Mouse (Mus musculus): ENCODE measurements at regions not wholly inside any gene's neighbourhood (a gene's known extent, or its start where the extent isn't known, plus 50 kb on each side); places are given as distances from the start of the nearest gene placed in this dataset.
A peak's percentile ranks its signal among the peaks of the same experiment; 100 is the strongest.

DNA sequence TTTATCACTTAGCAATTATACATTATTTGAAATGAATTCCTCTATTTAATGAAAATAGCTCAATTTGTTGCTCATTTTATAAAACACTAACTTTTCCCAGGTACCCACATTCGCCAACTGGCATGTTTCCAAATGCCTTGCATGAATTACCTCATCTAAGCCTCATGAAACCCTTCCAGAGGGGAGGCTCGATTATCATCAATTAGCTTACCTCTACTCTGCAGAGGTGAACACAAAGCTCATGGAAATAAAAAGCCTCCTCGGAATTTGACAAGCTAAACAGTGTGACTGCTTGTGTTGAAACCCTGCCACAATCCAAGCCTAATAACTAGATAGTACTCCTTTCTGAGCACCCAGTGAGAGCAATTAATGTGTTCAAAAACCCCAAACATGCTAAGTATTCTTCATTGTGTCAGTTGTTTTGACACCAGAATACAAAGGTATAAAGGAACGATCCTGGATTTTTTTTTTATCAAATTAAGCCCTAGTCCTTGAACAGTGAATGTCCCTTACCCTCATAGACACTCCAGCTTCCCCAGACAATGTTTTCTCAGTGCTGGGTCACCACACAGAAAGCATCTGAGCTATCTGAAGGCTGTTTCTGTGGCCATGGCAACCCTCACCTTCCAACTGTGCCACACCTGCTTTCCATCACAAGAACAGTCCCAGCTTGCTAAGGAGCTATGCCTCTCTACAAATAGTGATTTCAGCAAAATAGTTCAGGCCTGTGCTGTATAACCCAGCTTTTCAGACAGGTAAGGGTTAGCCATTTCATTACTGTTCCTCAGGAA, 530.4 kb downstream of the Rapgef2 start:
- WGBS = 4% methylated on average over 4 of the region's 4 CpGs

DNA sequence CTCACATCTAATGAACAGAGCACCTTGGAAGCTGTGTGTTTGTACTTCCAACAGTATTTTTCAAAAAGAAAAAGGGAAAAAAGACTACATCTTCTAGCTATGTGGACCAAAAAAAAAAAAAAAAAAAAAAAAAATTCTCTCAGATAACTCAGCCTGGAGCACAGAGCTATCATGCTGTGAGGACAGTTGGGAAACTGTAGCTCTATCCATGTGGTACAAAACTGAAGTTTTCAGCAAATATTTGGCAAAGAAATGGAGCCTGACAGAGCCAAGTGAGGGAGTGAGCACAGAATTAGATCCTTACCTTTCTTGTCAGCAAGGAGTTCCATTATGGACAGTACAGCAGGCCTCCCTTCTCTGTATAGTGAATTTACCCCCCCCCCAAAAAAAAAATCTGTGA, 550.2 kb downstream of the Rapgef2 start:
- ATAC-seq (no peak), DNase-seq (ENCODE audit: low spot score) (no peak)
- no peaks in the 10 kb centered on the region for H3K36me3 ChIP-seq (ENCODE audit: control insufficient read depth, insufficient read depth, low read length)
- no peak overlapping the region for H3K4me3 ChIP-seq (ENCODE audit: low read depth, low read length)
- H3K9ac ChIP-seq (ENCODE audit: low read length) = no peak overlapping the region
- no peak overlapping the region for H3K27ac ChIP-seq (ENCODE audit: low read depth, low read length)
- no peaks in the 10 kb centered on the region for H3K27me3 ChIP-seq (replicated peaks; ENCODE audit: control insufficient read depth, insufficient read depth, low read length)
- no peaks in the 10 kb centered on the region for H3K4me1 ChIP-seq (ENCODE audit: control insufficient read depth, insufficient read depth, low read length)
- no peaks in the 10 kb centered on the region for H3K9me3 ChIP-seq (replicated peaks; ENCODE audit: control insufficient read depth, low read length)
- H3K4me2 ChIP-seq (ENCODE audit: low read length) = no peak overlapping the region

More for the DNA sequence above, 530.4 kb downstream of the Rapgef2 start:
- peak; percentile 86 for ATAC-seq
- Histone ChIP-seq H3K4me1 (ENCODE audit: control insufficient read depth, insufficient read depth, low read length) (peaks cover 4% of the 10 kb centered on the region), H3K9me3 (replicated peaks; ENCODE audit: control insufficient read depth, low read length) (no peaks in the 10 kb centered on the region), H3K36me3 (ENCODE audit: control insufficient read depth, insufficient read depth, low read length) (no peaks in the 10 kb centered on the region), H3K9ac (ENCODE audit: low read length) (no peak overlapping the region), H3K4me2 (ENCODE audit: low read length) (no peak overlapping the region), H3K4me3 (ENCODE audit: low read depth, low read length) (no peak overlapping the region), H3K27me3 (replicated peaks; ENCODE audit: control insufficient read depth, insufficient read depth, low read length) (no peaks in the 10 kb centered on the region), H3K27ac (ENCODE audit: low read depth, low read length) (no peak overlapping the region)
- DNase-seq (ENCODE audit: low spot score) = peak; percentile 80

DNA sequence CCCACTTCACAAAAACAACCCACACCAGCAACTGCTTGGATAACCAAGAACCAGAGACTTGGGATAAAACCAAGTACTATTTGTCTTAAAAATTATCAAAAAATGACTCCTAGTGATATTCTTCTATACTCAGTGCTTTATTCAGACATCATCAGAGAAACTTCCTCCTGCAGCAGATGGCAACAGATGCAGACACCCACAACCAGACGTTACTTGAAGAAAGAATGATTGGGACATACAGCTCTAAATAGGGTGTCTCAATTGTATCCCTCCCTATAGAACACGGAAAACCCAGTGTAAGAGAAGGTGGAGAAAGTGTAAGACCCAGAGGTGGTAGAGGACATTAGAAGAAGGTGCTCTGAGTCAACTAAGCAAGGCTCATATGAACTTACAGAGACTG, 569.6 kb downstream of the Rapgef2 start:
- no peak overlapping the region for H3K27ac ChIP-seq (ENCODE audit: low read depth, low read length)
- no peaks in the 10 kb centered on the region for H3K27me3 ChIP-seq (replicated peaks; ENCODE audit: control insufficient read depth, insufficient read depth, low read length)
- no peak overlapping the region for H3K4me2 ChIP-seq (ENCODE audit: low read length)
- DNase-seq (ENCODE audit: low spot score) = no peak
- no peaks in the 10 kb centered on the region for H3K4me1 ChIP-seq (ENCODE audit: control insufficient read depth, insufficient read depth, low read length)
- H3K36me3 ChIP-seq (ENCODE audit: control insufficient read depth, insufficient read depth, low read length) = no peaks in the 10 kb centered on the region
- H3K9me3 ChIP-seq (replicated peaks; ENCODE audit: control insufficient read depth, low read length) = no peaks in the 10 kb centered on the region
- ATAC-seq = no peak
- H3K9ac ChIP-seq (ENCODE audit: low read length) = no peak overlapping the region
- no peak overlapping the region for H3K4me3 ChIP-seq (ENCODE audit: low read depth, low read length)
- 86% methylated on average over 2 of the region's 2 CpGs for WGBS

DNA sequence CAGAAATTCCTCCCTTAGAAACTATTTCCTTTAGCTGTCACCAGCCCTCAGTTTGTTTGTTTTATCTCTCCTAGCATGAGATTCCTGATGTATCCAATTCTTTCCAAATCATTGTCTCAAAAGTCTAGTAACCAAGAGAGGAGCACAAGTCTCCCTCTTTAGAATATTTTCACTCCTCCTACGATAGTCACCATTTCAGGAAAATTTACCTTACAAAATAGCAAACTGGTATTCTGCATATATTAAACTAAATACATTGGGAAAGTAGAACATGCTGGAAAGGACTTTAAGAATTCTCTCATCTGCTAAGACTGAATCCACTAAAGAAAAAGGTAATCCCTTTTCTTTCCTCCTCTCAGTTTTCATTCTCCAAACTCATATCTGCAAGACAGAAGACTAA, 578.6 kb downstream of the Rapgef2 start:
- Histone ChIP-seq H3K27me3 (replicated peaks; ENCODE audit: control insufficient read depth, insufficient read depth, low read length) (no peaks in the 10 kb centered on the region), H3K4me3 (ENCODE audit: low read depth, low read length) (no peak overlapping the region), H3K4me1 (ENCODE audit: control insufficient read depth, insufficient read depth, low read length) (no peaks in the 10 kb centered on the region), H3K36me3 (ENCODE audit: control insufficient read depth, insufficient read depth, low read length) (no peaks in the 10 kb centered on the region), H3K9ac (ENCODE audit: low read length) (no peak overlapping the region), H3K27ac (ENCODE audit: low read depth, low read length) (no peak overlapping the region), H3K9me3 (replicated peaks; ENCODE audit: control insufficient read depth, low read length) (no peaks in the 10 kb centered on the region), H3K4me2 (ENCODE audit: low read length) (no peak overlapping the region)
- DNase-seq (ENCODE audit: low spot score) (no peak), ATAC-seq (no peak)
- 89% methylated on average over 1 of the region's 1 CpGs for WGBS

DNA sequence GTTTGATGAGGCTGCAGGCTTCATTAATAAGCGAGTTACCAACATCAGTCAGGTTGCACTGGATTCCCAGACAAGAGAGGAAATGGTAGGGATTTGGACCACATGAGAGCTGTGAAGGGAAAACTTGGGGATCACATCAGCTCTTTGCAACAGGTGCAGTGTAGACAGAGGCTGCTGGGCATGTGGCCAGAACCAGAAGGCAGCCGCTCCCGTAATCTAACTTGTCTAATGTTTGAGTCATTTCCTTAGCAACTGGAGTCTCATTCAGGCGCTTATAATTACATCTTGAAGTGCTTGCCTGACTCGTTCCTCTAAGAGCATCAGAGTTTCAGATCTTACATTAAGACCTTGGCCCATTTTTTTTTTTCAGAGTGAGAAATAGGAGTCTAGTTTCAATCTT, 587.4 kb downstream of the Rapgef2 start:
- no peaks in the 10 kb centered on the region for H3K4me1 ChIP-seq (ENCODE audit: control insufficient read depth, insufficient read depth, low read length)
- H3K27ac ChIP-seq (ENCODE audit: low read depth, low read length) = no peak overlapping the region
- H3K4me2 ChIP-seq (ENCODE audit: low read length) = no peak overlapping the region
- no peaks in the 10 kb centered on the region for H3K36me3 ChIP-seq (ENCODE audit: control insufficient read depth, insufficient read depth, low read length)
- 0 out of 2 replicates have a peak, but pooled peaks have one; percentile 12 for ATAC-seq
- WGBS = 37% methylated on average over 5 of the region's 5 CpGs
- H3K27me3 ChIP-seq (replicated peaks; ENCODE audit: control insufficient read depth, insufficient read depth, low read length) = no peaks in the 10 kb centered on the region
- H3K4me3 ChIP-seq (ENCODE audit: low read depth, low read length) = no peak overlapping the region
- peak; percentile 55 for DNase-seq (ENCODE audit: low spot score)
- H3K9me3 ChIP-seq (replicated peaks; ENCODE audit: control insufficient read depth, low read length) = no peaks in the 10 kb centered on the region
- no peak overlapping the region for H3K9ac ChIP-seq (ENCODE audit: low read length)

DNA sequence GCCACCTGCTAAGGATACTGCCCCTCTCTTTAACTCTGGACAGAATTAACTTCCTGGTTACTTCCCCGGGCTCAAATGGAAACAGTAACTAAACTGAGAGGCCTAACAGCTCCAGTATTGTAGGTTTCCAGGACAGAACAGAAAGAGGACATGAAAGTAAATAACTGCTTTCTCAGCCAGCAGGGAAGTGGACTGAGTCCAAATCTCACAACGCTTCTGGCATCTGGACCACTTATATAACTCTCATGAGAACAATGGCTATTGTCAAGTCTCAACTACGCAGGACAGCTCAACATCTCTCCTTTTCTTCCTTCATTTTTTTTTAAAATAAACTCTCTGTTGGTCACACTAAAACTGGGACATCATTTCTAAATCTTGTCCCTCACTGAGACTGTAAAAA, 594.8 kb downstream of the Rapgef2 start:
- no peak overlapping the region for H3K27ac ChIP-seq (ENCODE audit: low read depth, low read length)
- 44% methylated on average over 3 of the region's 3 CpGs for WGBS
- no peak overlapping the region for H3K4me2 ChIP-seq (ENCODE audit: low read length)
- H3K36me3 ChIP-seq (ENCODE audit: control insufficient read depth, insufficient read depth, low read length) = no peaks in the 10 kb centered on the region
- no peaks in the 10 kb centered on the region for H3K9me3 ChIP-seq (replicated peaks; ENCODE audit: control insufficient read depth, low read length)
- no peak overlapping the region for H3K4me3 ChIP-seq (ENCODE audit: low read depth, low read length)
- no peaks in the 10 kb centered on the region for H3K27me3 ChIP-seq (replicated peaks; ENCODE audit: control insufficient read depth, insufficient read depth, low read length)
- H3K4me1 ChIP-seq (ENCODE audit: control insufficient read depth, insufficient read depth, low read length) = no peaks in the 10 kb centered on the region
- no peak overlapping the region for H3K9ac ChIP-seq (ENCODE audit: low read length)
- peak; percentile 28 for DNase-seq (ENCODE audit: low spot score)
- ATAC-seq = peak; percentile 34; the same call in 1 of the 2 replicates

DNA sequence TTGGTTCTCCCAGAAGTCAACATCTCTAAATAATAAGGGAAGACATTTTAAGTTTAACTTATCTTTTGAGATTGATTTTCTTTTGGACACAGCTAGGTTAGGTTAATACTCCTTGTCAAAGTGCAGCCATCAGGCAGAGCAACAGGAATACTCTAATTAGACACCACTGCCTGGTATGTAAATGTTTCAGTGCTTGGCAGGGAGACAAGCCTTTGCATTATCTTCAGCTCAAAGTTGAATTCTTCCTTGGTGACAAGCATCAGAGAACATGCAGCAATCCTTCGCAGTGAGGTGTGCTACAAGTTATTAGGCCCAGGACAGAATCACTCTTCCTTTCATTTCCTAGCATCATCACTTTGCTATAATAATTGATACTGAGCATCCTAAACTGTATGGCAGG, 608.7 kb downstream of the Rapgef2 start:
- H3K27me3 ChIP-seq (replicated peaks; ENCODE audit: control insufficient read depth, insufficient read depth, low read length) = no peaks in the 10 kb centered on the region
- no peak overlapping the region for H3K4me3 ChIP-seq (ENCODE audit: low read depth, low read length)
- 44% methylated on average over 1 of the region's 1 CpGs for WGBS

DNA sequence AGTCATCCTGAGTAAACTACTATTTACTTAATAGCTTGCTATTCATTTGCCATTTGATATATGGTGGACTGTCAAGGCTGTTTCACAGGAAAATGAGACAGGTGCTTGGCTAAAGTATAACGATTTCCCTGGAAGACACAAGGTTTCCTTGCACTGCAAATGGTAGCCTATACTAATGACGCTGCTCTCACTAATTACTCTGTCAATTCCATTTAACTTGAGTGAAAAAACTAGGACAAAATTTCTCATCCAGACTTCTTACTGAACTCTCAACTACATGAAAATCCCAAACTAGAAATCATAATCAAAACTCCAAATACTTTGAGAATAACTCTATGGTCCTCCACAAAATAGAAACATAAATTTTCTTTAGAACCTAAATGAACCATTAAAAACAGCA, 609.5 kb downstream of the Rapgef2 start:
- Histone ChIP-seq H3K4me1 (ENCODE audit: control insufficient read depth, insufficient read depth, low read length) (no peaks in the 10 kb centered on the region), H3K9me3 (replicated peaks; ENCODE audit: control insufficient read depth, low read length) (no peaks in the 10 kb centered on the region), H3K27ac (ENCODE audit: low read depth, low read length) (no peak overlapping the region), H3K36me3 (ENCODE audit: control insufficient read depth, insufficient read depth, low read length) (no peaks in the 10 kb centered on the region), H3K4me3 (ENCODE audit: low read depth, low read length) (no peak overlapping the region), H3K4me2 (ENCODE audit: low read length) (no peak overlapping the region), H3K27me3 (replicated peaks; ENCODE audit: control insufficient read depth, insufficient read depth, low read length) (no peaks in the 10 kb centered on the region), H3K9ac (ENCODE audit: low read length) (no peak overlapping the region)
- 59% methylated on average over 2 of the region's 2 CpGs for WGBS
- no peak for DNase-seq (ENCODE audit: low spot score)
- ATAC-seq = no peak

More for the DNA sequence above, 608.7 kb downstream of the Rapgef2 start:
- Histone ChIP-seq H3K9ac (ENCODE audit: low read length) (no peak overlapping the region), H3K4me1 (ENCODE audit: control insufficient read depth, insufficient read depth, low read length) (no peaks in the 10 kb centered on the region), H3K36me3 (ENCODE audit: control insufficient read depth, insufficient read depth, low read length) (no peaks in the 10 kb centered on the region), H3K4me2 (ENCODE audit: low read length) (no peak overlapping the region), H3K9me3 (replicated peaks; ENCODE audit: control insufficient read depth, low read length) (no peaks in the 10 kb centered on the region), H3K27ac (ENCODE audit: low read depth, low read length) (no peak overlapping the region)
- no peak for ATAC-seq
- peak; percentile 31 for DNase-seq (ENCODE audit: low spot score)

DNA sequence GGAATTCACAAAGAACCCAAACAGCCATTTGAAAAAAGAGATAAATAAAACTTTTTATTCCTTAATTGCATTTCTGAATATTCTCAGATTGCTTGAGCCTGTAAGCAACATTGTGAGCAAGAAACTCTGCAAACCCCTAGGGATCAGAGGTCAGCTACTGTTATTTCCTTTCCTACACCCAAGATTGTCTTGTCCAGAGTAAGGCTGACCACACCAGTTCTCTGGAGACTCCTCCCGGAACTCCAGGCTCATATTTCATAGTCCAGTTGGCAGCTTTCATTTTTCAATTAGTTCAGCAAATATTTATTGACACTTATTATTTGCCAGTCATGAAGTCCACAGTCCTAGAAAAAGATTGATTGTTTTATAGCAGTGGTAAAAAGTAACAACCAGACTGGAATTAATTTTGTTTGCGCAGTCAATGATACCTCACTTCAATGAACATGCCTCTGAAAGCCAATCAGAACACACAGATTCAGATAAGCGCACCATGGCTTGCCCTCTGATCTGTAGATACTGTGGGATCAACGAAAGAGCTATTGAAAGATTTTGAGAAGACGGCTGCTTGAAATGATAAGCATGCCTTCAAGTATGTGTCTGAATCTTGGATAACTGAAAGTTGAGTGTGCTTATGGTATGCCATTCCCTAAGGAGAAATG, 611.7 kb downstream of the Rapgef2 start:
- 81% methylated on average over 5 of the region's 5 CpGs for WGBS
- no peak overlapping the region for H3K4me3 ChIP-seq (ENCODE audit: low read depth, low read length)
- ATAC-seq (no peak), DNase-seq (ENCODE audit: low spot score) (no peak)
- H3K27me3 ChIP-seq (replicated peaks; ENCODE audit: control insufficient read depth, insufficient read depth, low read length) = no peaks in the 10 kb centered on the region
- H3K27ac ChIP-seq (ENCODE audit: low read depth, low read length) = no peak overlapping the region
- no peaks in the 10 kb centered on the region for H3K36me3 ChIP-seq (ENCODE audit: control insufficient read depth, insufficient read depth, low read length)
- H3K4me2 ChIP-seq (ENCODE audit: low read length) = no peak overlapping the region
- no peaks in the 10 kb centered on the region for H3K9me3 ChIP-seq (replicated peaks; ENCODE audit: control insufficient read depth, low read length)
- H3K9ac ChIP-seq (ENCODE audit: low read length) = no peak overlapping the region
- no peaks in the 10 kb centered on the region for H3K4me1 ChIP-seq (ENCODE audit: control insufficient read depth, insufficient read depth, low read length)
